Mouse (Mus musculus): ENCODE measurements around the gene Irx1. TPM values are rescaled to one million over a fixed set of nuclear protein-coding genes. Genes with fewer than 3 reads are reported as not detected.

Irx1 gene
- total RNA-seq (2021) = not detected
- long read RNA-seq, experiment 1 = 0 reads
- long read RNA-seq, experiment 2 = 0 reads

DNA sequence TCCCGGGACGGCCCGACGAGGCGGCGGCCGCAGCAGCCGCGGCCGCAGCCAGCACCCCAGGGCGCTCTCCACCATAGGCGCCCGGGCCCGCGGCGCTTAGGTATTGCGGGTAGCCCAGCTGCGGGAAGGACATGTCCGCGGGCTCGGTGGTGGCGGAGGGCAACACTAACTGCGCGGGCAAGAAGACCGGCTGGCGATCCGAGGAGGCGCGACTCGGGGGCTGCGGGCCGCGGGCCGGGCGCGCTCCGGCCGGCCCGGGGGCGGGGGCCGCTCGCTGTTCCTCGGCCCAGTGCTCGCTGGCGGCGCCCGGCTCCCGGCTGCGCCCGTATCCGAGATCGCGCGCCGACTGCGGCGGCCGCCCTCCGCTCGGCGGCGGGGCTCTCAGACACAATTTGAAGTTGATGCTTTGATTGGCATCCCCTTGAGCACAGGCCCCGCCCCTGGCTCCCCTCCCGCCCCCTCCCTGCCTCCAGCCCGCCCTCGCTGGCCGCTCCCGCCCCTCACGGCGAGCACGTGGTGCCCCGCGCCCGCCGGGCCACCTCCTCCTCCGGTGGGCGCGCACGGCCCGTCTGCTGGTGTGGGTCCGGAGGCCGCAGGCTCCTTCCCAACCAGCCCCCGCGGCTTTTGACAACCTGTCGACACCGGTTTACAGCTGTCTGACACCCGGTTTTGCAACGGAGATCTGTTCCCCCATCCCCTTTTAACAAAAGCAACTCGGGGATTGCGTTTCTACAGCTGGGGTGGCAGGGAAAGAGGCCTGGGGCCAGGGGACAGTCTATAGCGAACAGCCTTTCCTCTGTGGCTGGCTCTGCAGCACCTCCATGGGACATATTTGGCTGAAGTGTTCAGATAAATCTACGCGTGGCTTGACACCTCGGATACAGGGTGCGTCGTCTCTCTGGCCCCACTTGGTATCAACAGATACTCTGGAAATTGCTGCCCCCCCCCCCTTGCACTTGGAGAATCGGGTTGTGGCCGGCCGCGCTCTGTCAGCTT, at the start of gene Irx1:
Gene Irx1 (minus strand): TSS at position 368 of the 996 bp plus-strand sequence.
- no peak for DNase-seq

DNA sequence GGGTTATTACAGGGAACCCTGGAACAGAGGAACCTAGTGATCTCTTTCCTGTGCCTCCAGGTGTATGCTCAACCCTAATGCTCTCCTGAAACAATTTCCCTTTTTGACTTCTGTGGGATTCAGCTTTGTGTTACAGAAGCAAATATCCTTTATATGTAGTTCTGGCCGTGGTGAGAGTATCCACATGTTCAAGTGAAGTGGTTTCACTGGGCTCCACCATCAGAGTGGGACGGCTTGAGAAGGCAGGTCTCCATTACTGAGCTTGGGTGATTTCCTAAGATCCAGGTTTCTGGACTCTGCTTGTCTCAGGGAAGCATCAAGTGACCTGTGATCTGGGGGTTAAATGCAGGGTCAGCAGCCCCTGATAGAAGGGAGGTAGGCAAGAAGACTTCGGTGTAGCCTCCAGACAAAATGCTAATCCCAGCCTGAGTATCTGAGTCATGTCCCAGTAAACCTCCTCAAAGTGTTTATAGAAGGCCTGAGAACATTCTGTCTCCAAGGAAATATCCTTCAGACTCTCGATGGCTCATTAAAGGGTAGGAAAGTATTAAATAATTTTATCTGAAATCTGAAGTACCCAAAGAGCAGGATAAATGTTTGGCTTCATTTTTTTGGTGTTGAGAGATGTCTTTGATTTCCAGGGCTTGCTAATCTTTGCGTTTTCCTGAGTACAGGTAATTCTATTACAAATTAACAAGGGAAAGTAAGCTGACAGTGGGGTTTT, 16.6 kb upstream of the Irx1 start:
- no peak for DNase-seq

DNA sequence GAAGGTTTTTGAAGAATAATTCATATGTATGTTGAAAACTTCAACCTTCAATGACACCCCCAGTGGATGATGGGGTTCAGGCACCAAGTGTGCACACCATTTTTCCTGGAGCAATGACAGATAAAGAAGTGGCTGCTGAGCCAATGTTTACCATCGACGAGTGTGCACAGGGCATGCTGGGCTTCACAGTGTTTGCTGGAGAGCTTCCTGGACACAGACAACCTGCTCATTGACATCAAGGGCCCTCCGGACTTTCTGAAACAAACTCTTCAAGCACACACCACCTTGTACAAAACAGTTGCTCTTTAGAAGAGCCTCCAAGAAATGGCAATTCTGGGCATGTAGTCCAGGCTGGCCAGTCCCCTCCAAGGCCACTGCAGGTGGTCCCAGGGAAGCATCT, 12.2 kb upstream of the Irx1 start:
- no peak for DNase-seq

DNA sequence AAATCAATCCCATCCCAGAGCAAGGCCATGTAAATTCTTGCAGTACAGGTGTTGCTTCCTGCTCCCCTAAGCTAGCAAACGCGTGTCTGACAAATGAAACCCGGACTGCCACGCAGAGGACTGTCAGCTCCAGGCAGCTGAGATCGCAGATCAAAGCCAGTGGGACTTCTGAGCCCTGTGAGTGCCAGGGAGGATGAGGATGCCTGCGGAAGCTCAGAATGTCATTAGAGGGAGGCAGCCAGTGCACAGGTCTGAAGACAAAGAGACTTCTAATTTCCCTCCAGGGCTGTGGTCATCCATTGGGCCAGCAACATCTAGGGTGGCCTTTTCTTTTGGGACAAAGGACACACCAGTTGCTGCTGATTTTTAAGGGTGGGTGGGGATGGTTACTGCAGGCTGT, 4.8 kb upstream of the Irx1 start:
- no peak for DNase-seq

GRCm38 (mm10) chr13:71967341-71968250, 4.1 kb upstream of the Irx1 start:
- DNase-seq = no peak

DNA sequence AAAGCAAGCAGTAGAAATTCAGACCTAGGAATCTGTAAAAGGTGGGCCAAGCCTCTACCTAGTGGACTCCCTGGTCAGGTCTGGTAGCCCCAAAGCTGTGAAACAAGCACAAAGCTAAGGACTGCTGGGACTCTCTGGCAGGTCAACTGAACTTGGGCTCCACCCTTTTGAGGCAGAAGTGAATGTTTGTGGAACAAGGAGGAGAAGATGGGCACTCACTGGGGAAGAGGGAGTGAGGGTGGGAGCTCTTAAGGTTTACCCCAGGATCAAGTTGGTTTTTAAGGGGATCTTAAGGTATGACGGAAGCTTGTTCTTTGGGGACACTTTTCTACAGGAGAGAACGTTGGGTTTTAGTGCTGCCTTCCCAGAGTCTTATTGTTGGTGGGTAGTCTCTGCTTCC, 3.1 kb upstream of the Irx1 start:
- no peak for DNase-seq

GRCm38 (mm10) chr13:71964366-71964765, 843 bp upstream of the Irx1 start:
- no peak for DNase-seq

DNA sequence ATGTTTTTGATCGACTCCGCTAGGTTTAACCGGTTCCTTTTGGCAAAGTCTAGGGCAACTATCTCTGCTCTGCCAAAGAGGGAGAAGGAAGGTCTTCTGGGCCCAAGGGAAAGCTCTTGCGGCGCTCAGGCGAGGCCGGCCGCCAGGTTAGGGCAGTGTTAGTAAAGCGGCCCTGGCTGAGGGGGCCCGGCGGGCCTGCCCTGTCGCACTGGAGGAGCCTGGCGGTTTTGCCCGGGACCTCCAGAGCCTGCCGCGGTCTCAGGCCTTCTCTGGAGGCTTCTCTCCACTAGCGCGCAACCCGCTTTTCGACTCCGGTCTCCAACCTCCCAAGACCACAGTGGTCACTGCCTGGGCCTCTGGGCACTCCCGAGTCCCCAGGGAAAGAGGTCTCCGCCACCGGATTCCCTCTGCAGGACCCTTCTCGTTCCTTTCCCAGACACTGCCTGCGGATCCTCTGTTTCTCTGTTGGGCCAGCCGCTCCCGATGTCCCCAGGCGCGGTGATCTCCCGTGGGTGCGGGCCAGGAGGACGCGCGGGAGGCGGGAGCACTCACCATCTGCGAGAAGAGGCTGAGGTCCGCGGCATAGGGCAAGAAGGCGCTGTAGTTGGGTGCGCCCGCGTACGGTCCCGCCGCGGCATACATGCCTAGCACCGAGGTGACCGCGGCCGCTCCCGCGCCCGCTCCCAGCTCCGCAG, 715 bp downstream of the Irx1 start:
- no peak for DNase-seq

GRCm38 (mm10) chr13:71961891-71962660, 1.4 kb downstream of the Irx1 start:
- DNase-seq = no peak

DNA sequence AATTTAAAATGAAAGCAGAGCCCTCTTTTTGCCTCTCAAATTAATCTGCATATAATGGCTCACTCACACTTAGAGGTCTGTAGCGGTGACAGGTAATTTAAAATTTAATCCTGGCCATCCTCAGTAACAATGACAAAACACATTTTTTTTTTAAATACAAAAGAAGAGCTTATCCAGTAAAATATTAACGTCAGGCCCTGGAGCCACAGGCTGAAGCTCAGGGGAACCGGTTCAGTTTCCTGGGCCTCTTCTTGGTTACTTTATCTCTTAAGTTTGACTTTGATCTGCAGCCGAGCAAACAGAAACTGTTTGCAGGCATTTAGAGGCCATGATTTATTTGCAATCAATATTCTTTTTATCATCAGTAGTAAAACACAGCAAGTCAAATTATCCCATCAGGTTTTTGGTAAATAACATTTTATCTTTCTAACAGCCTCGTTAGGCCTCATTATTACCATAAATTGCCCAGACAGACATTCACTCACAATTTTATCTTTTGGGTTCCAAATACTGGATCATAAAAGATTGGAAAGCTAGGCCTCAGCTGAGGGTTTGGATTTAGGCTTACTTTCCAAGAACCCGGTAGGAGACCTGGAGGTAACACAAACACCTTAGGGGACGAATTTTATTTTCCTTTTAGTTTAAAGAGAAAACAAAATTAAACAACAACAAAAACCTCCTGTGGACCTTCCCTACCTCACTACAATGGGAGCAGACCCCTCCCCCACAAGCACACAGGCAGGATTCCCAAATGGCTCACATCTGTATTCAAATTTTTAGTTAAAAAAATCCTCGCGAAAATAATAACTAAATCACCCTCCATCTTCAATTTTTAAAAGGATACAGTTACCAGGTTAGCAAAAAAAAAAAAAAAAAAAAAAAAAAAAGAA, 2.4 kb downstream of the Irx1 start:
- DNase-seq = no peak

DNA sequence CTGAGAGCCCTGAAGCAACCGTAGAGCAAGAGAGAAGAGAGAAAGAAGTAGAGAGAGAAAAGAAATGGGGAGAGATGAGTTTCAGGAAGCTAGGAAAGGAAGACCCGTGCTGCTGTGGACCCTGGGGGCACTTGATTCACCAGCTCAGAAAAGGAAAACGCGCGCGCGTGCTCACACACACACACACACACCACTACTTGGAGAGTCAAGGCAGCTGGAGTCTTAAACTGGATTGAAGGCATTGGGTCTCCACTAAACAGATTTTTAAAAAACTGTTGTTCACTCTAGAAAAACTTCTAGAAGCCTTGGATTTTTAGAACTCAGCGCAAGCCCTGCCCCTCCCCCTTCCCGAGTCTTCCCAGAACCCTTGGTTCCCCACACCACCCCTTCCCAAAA, 3.2 kb downstream of the Irx1 start:
- DNase-seq = no peak

- no peak for DNase-seq
Measured at GRCm38 (mm10) chr13:71959361-71960276, 3.9 kb downstream of the Irx1 start.

DNA sequence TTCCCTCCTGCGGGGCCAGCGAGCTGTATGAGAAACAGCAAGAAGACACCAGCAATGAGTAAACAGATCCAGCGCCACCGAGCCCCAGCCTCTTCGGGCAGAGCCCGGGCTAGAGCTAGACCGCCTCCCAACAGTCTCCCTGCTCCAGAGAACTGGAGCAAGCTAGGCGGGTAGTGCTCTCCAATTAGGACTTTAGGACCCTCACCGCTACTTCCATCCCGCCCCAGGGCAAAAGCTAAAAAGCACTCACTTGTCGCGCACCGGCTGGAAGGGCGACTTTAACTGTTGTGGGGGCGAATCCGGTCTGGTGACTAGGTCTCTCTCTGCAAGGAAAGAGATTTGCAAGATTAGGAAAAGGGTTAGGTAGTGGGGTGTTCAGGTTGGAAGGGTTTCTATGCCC, 4.9 kb downstream of the Irx1 start:
- no peak for DNase-seq

- DNase-seq = no peak
Measured at GRCm38 (mm10) chr13:71957811-71958351, 5.6 kb downstream of the Irx1 start.

DNA sequence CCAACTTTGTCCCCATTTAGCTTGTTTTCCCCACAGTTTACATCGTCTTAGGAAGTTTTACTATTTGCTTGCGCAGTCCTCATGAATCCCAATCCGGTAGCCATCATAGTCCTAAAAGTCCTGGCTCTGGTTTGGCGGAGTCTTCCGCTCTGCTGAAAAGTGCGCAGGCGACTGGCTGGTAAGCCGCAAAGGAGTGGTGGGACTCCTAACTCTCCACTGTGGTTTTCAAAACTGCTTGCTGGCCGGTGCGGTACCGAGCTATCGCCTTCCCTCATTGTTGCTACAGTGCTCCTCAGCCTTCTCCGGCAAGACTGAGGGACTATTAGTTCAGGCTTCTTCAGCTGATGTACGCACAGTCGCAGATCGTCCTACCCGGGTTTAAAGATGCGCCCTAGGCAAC, 6.4 kb downstream of the Irx1 start:
- no peak for DNase-seq

DNA sequence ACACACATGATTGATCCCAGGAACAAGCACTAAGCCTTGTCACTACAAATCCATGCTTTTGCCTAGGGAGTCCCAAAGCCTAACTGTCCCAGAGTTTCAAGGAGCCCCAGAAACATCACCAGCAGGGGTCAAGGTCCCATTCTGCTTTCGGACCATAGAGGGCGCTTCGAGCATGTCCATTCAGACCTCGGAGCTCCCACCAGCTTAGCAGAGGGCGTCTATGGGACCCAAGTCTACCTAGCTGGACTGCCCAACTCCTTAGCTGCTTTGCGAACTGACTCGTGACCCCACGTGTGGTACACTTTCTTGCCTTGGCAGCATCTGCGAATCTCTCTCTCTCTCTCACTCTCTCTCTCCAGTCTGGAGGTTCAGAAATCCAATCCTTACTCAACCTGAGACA, 7.0 kb downstream of the Irx1 start:
- DNase-seq = no peak

DNA sequence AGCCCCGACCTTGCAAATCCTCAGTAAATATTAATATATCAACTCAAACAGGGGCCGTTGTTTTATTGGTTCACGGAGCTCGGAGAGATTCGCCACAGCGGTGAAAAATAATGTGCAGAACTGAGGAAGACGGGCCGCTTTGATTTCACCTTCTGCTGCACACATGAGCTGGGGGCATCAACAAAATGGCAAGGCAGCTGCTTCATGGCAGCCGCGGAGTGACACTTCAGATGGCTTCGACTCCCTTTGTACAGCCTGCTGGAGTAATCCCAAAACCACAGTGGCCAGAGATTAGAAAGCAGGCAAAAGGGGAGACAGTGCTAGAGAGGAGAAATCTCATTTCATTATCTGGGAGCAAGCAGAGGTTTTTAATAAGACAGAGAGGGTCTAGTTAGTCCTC, 11.6 kb downstream of the Irx1 start:
- no peak for DNase-seq

DNA sequence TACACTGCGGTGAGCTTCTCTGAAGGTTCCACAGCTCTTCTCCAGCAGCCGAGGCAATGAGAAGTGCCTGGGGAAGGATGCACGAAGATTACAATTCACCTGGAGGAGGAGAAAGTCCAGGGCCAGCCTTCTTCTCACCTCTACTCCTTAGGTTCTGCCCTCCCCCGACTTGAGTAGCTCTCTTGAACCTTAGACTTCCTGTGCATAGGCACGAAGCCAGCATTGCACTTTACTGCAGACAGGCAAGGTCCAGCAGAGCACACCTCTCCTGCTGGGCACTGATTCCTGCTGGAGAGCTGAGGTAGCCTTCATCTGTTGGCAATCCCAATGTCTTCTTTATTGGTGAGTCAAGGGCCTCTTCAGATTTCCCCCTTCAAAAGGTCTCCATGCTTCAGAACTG, 13.7 kb downstream of the Irx1 start:
- no peak for DNase-seq
